Mouse (Mus musculus): ENCODE measurements at regions not wholly inside any gene's neighbourhood (a gene's known extent, or its start where the extent isn't known, plus 50 kb on each side); places are given as distances from the start of the nearest gene placed in this dataset.

DNA sequence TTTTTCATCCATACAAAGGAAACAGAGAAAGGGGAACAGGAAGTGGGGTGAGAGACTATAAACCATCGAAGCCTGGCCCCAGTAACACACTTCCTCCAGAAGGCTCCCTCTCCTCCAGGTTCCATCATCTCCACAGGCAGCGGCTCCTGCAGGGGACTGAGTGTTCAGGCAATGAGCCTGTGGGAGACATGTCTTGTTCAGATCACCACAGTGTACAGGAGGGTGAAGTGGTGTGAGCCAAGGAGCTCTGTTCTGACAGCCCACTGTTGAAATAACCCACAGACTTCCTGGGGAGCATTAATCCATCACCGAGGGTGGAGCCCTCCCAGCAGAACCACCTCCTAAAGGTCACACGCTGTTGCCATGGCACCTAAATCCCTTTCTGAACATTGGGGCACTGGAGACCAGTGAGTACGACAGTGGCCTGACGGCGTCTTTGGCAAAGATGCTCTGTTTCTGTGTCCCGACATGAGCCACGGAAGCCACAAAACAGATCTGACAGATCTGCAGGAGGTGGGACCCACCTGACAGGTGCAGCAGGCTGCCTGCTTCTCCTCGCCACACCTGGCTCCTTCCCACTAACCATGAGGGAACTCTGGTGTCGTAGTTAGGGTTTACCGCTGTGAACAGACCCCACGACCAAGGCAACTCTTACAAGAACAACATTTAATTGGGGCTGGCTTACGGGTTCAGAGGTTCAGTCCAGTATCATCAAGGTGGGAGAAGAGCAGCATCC lies 60.9 kb downstream of the Psmg1 start:
- Histone ChIP-seq H3K4me3 (replicated peaks) (no peak overlapping the region), H3K9ac (no peak overlapping the region), H3K27me3 (no peaks in the 10 kb centered on the region), H3K27ac (no peak overlapping the region), H3K4me2 (no peak overlapping the region), H3K4me1 (peaks cover 17% of the 10 kb centered on the region), H3K36me3 (no peaks in the 10 kb centered on the region), H3K9me3 (replicated peaks) (no peaks in the 10 kb centered on the region)
- ATAC-seq (replicated peaks; ENCODE audit: low FRiP score): no peak
- WGBS: 71% methylated on average over 14 of the region's 14 CpGs

DNA sequence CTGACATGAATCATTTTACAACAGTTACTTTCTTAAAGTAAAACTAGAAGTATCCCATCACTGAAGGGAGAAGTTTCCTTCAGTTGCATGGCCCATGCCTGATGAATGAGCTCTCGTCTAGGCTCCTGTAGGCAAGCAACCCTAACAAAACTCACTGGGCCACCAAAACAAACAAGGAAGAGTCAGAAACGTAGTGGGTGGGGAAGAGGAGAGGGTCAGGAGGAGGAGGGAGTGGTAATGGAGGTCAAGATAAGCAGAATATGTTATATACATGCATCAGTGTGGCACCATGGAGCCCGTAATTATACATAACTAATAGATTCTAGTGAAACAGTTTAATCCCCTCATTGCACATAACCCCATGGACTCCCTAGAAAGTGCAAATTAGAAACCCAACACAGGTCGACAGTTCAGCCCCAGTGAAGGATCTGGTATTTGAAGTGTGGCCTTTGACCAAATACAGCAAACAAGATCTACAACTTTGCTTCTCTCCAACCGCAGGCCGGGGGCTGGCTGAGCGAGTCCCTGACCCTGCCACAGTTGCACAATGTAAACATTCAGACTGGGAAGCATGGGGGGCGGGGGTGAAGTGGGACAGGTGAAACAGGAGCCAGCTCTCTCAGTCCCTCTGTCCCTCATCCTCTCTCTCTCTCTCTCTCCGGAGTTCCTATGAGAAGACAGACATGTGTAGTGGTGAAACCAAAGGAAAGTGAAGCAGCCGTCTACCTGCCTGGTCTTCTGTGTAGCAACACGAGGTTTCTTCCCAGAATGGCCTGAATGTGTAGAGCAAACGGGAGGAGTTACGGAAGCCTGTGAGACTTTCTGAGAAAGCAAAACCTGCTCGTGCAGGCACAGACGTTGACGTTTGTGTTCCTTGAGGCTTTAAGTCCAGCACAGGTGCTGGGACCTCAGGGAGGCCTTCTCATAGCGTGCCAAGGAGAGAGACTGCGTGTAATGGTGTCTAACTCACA lies 62.2 kb downstream of the Psmg1 start:
- no peak overlapping the region for H3K9ac ChIP-seq
- peak; percentile 35; the same call in 1 of the 2 replicates for ATAC-seq (replicated peaks; ENCODE audit: low FRiP score)
- H3K36me3 ChIP-seq: no peaks in the 10 kb centered on the region
- H3K4me2 ChIP-seq: 0 out of 2 replicates have a peak overlapping the region, but pooled peaks have one; percentile 7
- H3K4me3 ChIP-seq (replicated peaks): no peak overlapping the region
- 45% methylated on average over 18 of the region's 18 CpGs for WGBS
- H3K27me3 ChIP-seq: no peaks in the 10 kb centered on the region
- H3K9me3 ChIP-seq (replicated peaks): no peaks in the 10 kb centered on the region
- H3K27ac ChIP-seq: 0 out of 2 replicates have a peak overlapping the region, but pooled peaks have one; percentile 0
- peaks cover 21% of the 10 kb centered on the region for H3K4me1 ChIP-seq

DNA sequence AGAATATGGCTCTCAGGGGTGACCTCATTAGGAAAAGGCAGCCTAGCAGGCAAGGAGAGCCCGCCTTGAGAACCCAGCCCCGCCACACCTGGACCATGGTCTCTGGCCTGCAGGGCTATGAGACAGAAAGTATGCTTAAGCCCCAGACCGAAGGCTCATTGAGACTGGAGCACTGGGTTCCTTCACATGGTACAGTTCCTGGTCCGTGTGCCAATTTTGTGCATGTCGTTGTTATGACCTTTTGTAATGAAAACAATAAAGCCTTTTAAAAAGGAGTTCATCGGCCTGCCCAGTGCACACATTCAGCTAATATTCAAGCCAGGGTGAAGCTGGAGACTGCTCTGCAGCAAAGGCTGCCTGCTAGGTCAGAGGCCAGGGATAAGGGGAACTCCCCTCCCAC lies 64.2 kb downstream of the Psmg1 start:
- WGBS: 72% methylated on average over 6 of the region's 6 CpGs
- no peak overlapping the region for H3K4me2 ChIP-seq

DNA sequence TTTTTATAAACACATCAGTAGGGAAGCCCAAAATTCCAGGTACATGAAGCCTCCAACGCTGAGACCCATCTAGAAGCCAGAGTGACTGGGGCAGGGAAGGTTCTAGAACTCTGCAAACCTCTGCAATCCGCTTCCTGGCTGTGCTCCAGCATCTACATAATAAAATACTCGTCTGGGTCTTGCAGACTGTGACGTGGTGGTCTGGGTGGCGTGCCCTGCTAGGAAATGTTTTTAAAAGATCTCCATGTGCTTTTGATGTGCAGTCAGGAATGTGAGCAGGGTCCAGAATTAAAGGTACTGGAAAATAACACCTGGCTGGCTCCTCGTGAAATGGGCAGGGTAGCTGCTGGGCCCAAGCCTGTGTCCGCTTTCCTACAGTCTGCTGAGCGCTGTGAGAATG lies 66.0 kb downstream of the Psmg1 start:
- H3K27ac ChIP-seq: no peak overlapping the region
- no peaks in the 10 kb centered on the region for H3K27me3 ChIP-seq
- no peaks in the 10 kb centered on the region for H3K36me3 ChIP-seq
- H3K9me3 ChIP-seq (replicated peaks): no peaks in the 10 kb centered on the region
- WGBS: 55% methylated on average over 8 of the region's 8 CpGs
- ATAC-seq (replicated peaks; ENCODE audit: low FRiP score): no peak
- H3K9ac ChIP-seq: no peak overlapping the region
- H3K4me2 ChIP-seq: no peak overlapping the region
- peaks cover 26% of the 10 kb centered on the region for H3K4me1 ChIP-seq
- H3K4me3 ChIP-seq (replicated peaks): no peak overlapping the region

More for the DNA sequence above, 64.2 kb downstream of the Psmg1 start:
- H3K9me3 ChIP-seq (replicated peaks): no peaks in the 10 kb centered on the region
- peaks cover 30% of the 10 kb centered on the region for H3K4me1 ChIP-seq
- H3K36me3 ChIP-seq: no peaks in the 10 kb centered on the region
- ATAC-seq (replicated peaks; ENCODE audit: low FRiP score): no peak
- no peak overlapping the region for H3K4me3 ChIP-seq (replicated peaks)
- no peaks in the 10 kb centered on the region for H3K27me3 ChIP-seq
- no peak overlapping the region for H3K9ac ChIP-seq
- H3K27ac ChIP-seq: no peak overlapping the region

DNA sequence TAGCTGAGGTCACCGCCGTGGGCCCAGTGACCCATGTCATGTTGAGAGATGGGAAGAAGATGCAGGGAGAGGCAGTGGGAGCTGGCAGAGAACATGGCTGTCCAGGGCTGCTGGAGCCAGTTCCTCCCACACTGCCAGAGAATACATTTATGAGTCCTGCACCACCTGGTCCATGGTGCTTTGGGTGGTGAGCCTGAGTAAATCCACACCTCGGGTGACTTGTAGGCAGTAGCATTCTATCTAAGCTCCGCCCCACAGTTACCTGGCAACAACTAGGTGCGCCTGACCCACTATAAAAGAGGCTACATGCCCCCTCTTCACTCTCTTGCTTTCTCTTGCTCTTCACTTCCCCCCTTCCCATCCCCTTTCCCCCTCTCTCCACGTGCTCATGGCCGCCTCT lies 66.8 kb downstream of the Psmg1 start:
- H3K9me3 ChIP-seq (replicated peaks): no peaks in the 10 kb centered on the region
- no peaks in the 10 kb centered on the region for H3K36me3 ChIP-seq
- ATAC-seq (replicated peaks; ENCODE audit: low FRiP score): no peak
- WGBS: 78% methylated on average over 7 of the region's 7 CpGs
- no peak overlapping the region for H3K27ac ChIP-seq
- H3K27me3 ChIP-seq: no peaks in the 10 kb centered on the region
- peaks cover 19% of the 10 kb centered on the region for H3K4me1 ChIP-seq
- H3K9ac ChIP-seq: no peak overlapping the region
- H3K4me3 ChIP-seq (replicated peaks): no peak overlapping the region
- H3K4me2 ChIP-seq: no peak overlapping the region

DNA sequence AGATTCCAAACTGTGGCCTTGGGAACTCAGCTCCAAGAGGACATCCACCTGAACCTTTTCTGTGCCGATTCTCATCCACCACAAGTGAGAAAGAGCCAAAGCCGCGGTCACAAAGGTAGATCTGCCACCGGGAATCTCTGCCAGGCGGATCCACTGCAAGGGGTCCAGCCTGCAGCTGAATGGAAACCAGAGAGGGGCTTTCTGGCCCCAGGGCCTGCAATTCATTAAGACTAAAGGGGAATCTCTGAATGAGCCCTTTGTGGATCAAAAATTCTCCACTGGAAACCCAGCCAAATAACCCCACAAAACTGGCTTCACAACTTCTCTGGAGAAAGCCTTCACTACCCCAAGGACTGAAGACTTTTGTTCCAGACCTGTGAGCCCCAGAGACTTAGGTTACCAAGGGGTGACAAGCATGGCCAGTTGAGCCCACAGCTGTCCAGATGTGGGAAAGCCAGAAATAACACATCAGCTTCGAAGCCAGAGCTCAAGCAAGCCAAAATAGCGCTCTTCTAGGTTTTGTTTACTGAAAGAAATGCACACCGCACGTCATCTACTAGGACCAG lies 68.3 kb downstream of the Psmg1 start:
- Histone ChIP-seq H3K4me2 (no peak overlapping the region), H3K27ac (peak overlapping the region; percentile 41), H3K9me3 (replicated peaks) (no peaks in the 10 kb centered on the region), H3K9ac (no peak overlapping the region), H3K4me1 (0 out of 2 replicates have a peak, but pooled peaks cover 12% of the 10 kb centered on the region), H3K4me3 (replicated peaks) (no peak overlapping the region), H3K27me3 (no peaks in the 10 kb centered on the region), H3K36me3 (no peaks in the 10 kb centered on the region)
- ATAC-seq (replicated peaks; ENCODE audit: low FRiP score): no peak
- 80% methylated on average over 9 of the region's 9 CpGs for WGBS

DNA sequence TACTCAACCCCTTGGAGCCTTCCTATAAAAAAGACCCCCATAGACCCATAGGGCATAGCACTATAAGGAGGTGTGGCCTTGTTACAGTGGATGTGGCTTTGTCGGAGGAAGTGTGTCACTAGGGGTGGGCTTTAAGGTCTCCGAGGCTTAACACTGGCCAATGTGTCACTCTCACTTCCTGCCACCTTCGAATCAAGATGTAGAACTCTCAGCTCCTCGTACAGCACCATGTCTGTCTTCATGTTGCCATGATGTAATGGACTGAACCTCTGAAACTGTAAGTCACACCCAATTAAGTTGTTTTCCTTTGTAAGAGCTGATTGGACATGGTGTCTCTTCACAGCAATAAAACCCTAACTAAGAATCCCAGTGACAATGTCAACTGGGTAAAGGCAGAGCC lies 69.6 kb downstream of the Psmg1 start:
- Histone ChIP-seq H3K4me1 (0 out of 2 replicates have a peak, but pooled peaks cover 12% of the 10 kb centered on the region), H3K9ac (no peak overlapping the region), H3K4me2 (no peak overlapping the region), H3K27ac (no peak overlapping the region), H3K36me3 (no peaks in the 10 kb centered on the region), H3K9me3 (replicated peaks) (no peaks in the 10 kb centered on the region), H3K27me3 (no peaks in the 10 kb centered on the region), H3K4me3 (replicated peaks) (no peak overlapping the region)
- WGBS: 82% methylated on average over 4 of the region's 4 CpGs
- ATAC-seq (replicated peaks; ENCODE audit: low FRiP score): no peak

DNA sequence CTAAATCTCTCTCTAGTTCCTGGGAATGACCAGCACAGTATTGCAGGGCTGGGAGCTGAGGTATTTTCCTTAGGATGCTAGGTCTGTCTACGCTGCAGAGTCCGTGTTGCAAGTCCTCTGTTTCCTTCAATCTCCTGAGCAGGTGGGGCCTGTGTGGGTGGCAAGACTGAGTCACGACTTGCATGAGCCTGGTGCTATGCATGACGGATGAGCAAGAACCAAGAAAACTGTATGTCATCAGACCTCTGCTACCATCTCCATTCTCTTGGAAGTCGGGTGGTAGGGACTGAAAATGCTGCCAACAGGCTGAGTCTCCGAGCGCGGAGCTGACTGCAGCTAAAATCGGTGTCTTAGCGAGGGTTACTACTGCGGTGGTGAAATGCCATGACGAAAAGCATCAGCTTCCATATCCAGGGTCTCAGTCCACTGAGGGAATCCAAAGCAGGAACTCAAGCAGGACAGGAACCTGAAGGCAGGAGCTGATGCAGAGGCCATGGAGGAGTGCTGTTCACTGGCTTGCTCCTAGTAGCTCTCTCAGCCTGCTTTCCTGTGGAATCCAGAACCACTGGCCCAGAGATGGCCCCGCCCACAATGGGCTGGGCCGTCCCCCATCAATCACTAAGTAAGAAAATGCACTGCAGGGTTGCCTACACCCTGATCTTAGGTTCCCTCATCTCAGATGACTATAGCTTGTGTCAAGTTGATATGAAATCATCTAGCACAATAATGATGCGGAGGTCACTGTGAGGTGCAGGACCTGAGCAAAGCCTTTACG lies 71.9 kb downstream of the Psmg1 start:
- Histone ChIP-seq H3K27me3 (no peaks in the 10 kb centered on the region), H3K9ac (no peak overlapping the region), H3K4me3 (replicated peaks) (no peak overlapping the region), H3K4me1 (0 out of 2 replicates have a peak, but pooled peaks cover 10% of the 10 kb centered on the region), H3K36me3 (no peaks in the 10 kb centered on the region), H3K9me3 (replicated peaks) (no peaks in the 10 kb centered on the region), H3K27ac (no peak overlapping the region), H3K4me2 (no peak overlapping the region)
- no peak for ATAC-seq (replicated peaks; ENCODE audit: low FRiP score)
- 93% methylated on average over 16 of the region's 16 CpGs for WGBS

DNA sequence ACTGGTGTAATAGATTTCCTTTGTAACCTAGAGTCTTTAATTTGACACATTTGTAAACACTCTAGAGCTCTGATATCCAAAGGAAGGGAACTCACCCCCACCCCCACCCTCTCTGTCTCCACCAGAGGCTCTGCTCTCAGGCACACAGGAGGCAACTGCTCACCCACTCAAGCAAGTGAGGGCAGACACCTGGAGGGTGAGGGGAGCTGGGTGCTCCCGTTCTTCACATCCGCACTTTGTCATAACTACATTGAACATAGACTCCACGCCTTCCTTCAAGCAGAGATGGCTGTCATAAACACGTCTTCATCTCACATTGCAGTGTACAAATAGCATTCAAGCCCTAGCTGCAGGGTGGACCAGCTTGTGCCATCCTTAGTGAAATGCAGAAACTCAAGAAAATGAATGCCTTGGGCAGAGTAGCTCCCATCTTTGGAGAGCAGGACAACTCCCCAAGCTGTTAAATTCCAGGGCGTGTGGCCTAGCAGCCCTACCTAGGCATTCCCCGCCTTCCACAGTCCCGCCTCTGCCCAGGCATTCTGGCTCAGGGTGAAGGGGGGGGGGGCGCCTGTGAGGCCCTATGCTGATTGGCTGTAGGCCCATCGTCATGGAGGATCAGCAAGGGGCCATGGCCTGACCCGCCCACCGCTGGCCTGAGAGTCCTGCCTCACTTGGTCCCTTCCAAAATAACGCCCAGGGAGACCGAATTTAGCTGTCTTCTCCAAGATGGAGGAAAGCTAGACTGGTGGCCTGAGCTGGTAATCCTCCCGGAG lies 72.9 kb downstream of the Psmg1 start:
- no peak overlapping the region for H3K9ac ChIP-seq
- no peak overlapping the region for H3K27ac ChIP-seq
- H3K9me3 ChIP-seq (replicated peaks): no peaks in the 10 kb centered on the region
- H3K36me3 ChIP-seq: no peaks in the 10 kb centered on the region
- ATAC-seq (replicated peaks; ENCODE audit: low FRiP score): no peak
- H3K27me3 ChIP-seq: no peaks in the 10 kb centered on the region
- no peak overlapping the region for H3K4me2 ChIP-seq
- WGBS: 82% methylated on average over 14 of the region's 14 CpGs
- 0 out of 2 replicates have a peak, but pooled peaks cover 3% of the 10 kb centered on the region for H3K4me1 ChIP-seq
- H3K4me3 ChIP-seq (replicated peaks): no peak overlapping the region

DNA sequence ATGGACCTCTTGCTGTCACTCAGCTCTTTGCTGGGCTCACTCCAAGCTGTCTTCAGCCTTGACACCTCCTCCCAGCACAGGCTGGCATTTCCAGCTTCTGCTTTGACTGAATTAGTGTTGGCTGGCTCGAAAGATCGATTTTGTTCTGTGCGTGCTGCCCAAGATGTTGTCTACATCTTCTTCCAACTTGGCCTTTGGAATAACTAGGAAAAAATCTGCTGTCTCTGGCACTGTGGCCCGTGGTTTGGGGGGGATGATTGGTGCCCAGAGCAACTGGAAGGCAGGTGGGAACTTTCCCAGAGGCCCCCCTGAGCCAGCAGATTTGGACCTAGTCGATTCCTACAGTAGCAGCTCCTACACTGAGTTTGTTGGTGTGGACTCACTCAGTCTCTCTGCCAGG lies 76.9 kb downstream of the Psmg1 start:
- no peak overlapping the region for H3K27ac ChIP-seq
- 85% methylated on average over 5 of the region's 5 CpGs for WGBS

More for the DNA sequence above, 76.9 kb downstream of the Psmg1 start:
- Histone ChIP-seq H3K9ac (no peak overlapping the region), H3K36me3 (no peaks in the 10 kb centered on the region), H3K4me1 (no peaks in the 10 kb centered on the region), H3K4me2 (no peak overlapping the region), H3K27me3 (no peaks in the 10 kb centered on the region), H3K9me3 (replicated peaks) (no peaks in the 10 kb centered on the region), H3K4me3 (replicated peaks) (no peak overlapping the region)
- no peak for ATAC-seq (replicated peaks; ENCODE audit: low FRiP score)
